Mouse (Mus musculus) frontal cortex, postnatal 14 days (tissue): ENCODE data around the gene Nav2.

Experiments
- DNase-seq, 2 experiments: peaks; one replicate each; pipeline ENCODE4 v3.0.0; 2022; ENCODE audit warnings: low spot score in 2 of 2

Gene Nav2

GRCm38 (mm10) chr7:49000816-49001215 lies 92.3 kb downstream of the Nav2 start:
- peak in 1 of 2 experiments; percentile 50 for DNase-seq

- no peak for DNase-seq
Measured at GRCm38 (mm10) chr7:49004402-49004801, 95.9 kb downstream of the Nav2 start.

- no peak for DNase-seq
Measured at GRCm38 (mm10) chr7:49006886-49007285, 98.4 kb downstream of the Nav2 start.

GRCm38 (mm10) chr7:49010739-49011138 lies 102.2 kb downstream of the Nav2 start:
- DNase-seq, result no peak

GRCm38 (mm10) chr7:49012027-49012426 lies 103.5 kb downstream of the Nav2 start:
- no peak for DNase-seq

GRCm38 (mm10) chr7:49014480-49014879 lies 106.0 kb downstream of the Nav2 start:
- no peak for DNase-seq

GRCm38 (mm10) chr7:49015297-49015696 lies 106.8 kb downstream of the Nav2 start:
- DNase-seq, result no peak

- DNase-seq, result no peak
Measured at GRCm38 (mm10) chr7:49016088-49016487, 107.6 kb downstream of the Nav2 start.

- DNase-seq, result no peak
Measured at GRCm38 (mm10) chr7:49017794-49018193, 109.3 kb downstream of the Nav2 start.

- no peak for DNase-seq
Measured at GRCm38 (mm10) chr7:49018478-49018914, 110.0 kb downstream of the Nav2 start.

GRCm38 (mm10) chr7:49025026-49025815 lies 116.7 kb downstream of the Nav2 start:
- no peak for DNase-seq

GRCm38 (mm10) chr7:49025991-49026390 lies 117.5 kb downstream of the Nav2 start:
- DNase-seq, result no peak

- no peak for DNase-seq
Measured at GRCm38 (mm10) chr7:49026466-49026865, 118.0 kb downstream of the Nav2 start.

- DNase-seq, result no peak
Measured at GRCm38 (mm10) chr7:49029282-49030012, 120.9 kb downstream of the Nav2 start.

- DNase-seq, result no peak
Measured at GRCm38 (mm10) chr7:49032216-49032615, 123.7 kb downstream of the Nav2 start.

- no peak for DNase-seq
Measured at GRCm38 (mm10) chr7:49034253-49034652, 125.7 kb downstream of the Nav2 start.

- no peak for DNase-seq
Measured at GRCm38 (mm10) chr7:49040163-49040562, 131.6 kb downstream of the Nav2 start.

GRCm38 (mm10) chr7:49041334-49042070 lies 133.0 kb downstream of the Nav2 start:
- no peak for DNase-seq

GRCm38 (mm10) chr7:49045499-49046346 lies 137.2 kb downstream of the Nav2 start:
- no peak for DNase-seq

- no peak for DNase-seq
Measured at GRCm38 (mm10) chr7:49046347-49046989, 138.0 kb downstream of the Nav2 start.

- no peak for DNase-seq
Measured at GRCm38 (mm10) chr7:49047336-49047735, 138.8 kb downstream of the Nav2 start.
